Mouse (Mus musculus) erythroblast, embryonic 14.5 days (primary cell): ENCODE measurements around the gene Taf8. TPM values are rescaled to one million over a fixed set of nuclear protein-coding genes. Genes with fewer than 3 reads are reported as not detected.

ENCODE experiments used
- H3K27me3 ChIP-seq: 2 replicates; pipeline ENCODE4 v1.6.1; 2012; ENCODE audit warnings: inconsistent platforms; ENCODE audit not compliant: control insufficient read depth
- H3K36me3 ChIP-seq: 2 replicates; pipeline ENCODE4 v1.6.1; 2012; ENCODE audit warnings: mild to moderate bottlenecking, inconsistent platforms; ENCODE audit not compliant: control insufficient read depth
- H3K4me1 ChIP-seq: 2 replicates; pipeline ENCODE4 v1.6.1; 2012; ENCODE audit warnings: inconsistent platforms; ENCODE audit not compliant: control insufficient read depth
- H3K4me3 ChIP-seq: replicated peaks from 2 replicates; pipeline ENCODE3; 2012; ENCODE audit warnings: moderate library complexity, mild to moderate bottlenecking, inconsistent platforms
- H3K9me3 ChIP-seq: 2 replicates; pipeline ENCODE4 v1.6.1; 2012; ENCODE audit warnings: low read length, inconsistent platforms, mixed read lengths; ENCODE audit not compliant: control insufficient read depth
- GATA1 ChIP-seq: IDR thresholded peaks from 2 replicates; pipeline ENCODE4 v1.6.1; 2012; ENCODE audit warnings: low read length, inconsistent platforms, mixed read lengths
- TAL1 ChIP-seq: IDR thresholded peaks from 3 replicates; pipeline ENCODE4 v1.6.1; 2012; ENCODE audit warnings: low read length, inconsistent platforms, mixed read lengths
- polyA plus RNA-seq: library from polyadenylated mRNA; stranded (reverse); fragments of >175 nt; gene quantifications from 2 replicates; pipeline ENCODE4 v1.2.3, GENCODE M21; 2012

The Taf8 gene
- polyA plus RNA-seq, 1 experiment: 4.3 TPM

DNA sequence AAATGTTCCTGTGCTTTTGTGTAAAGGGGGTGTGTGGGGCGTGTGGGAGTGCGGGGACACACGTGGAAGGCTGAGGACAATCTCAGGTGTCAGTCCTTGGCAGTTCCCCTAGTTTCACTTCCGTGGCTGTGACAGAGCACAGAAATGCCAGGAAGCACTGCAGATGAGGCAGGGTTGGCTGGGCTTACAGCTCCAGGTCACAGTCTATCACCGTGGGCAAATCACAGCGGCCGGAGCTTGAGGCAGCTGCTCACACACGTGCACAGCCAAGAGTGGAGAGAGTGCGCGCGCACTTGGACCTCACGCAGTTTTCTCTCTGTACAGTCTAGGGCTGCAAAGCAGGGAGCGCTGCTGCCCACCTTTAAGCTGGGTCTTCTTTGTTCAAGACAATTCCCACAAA is 43.8 kb downstream of the Taf8 start:
- no peaks in the 10 kb centered on the region for H3K36me3 ChIP-seq
- peaks cover 14% of the 10 kb centered on the region; the same call in 1 of the 2 replicates for H3K4me1 ChIP-seq
- no peak overlapping the region for H3K4me3 ChIP-seq

GRCm38 (mm10) chr17:47454675-47455074 is 47.4 kb downstream of the Taf8 start:
- no peaks in the 10 kb centered on the region for H3K27me3 ChIP-seq
- H3K36me3 ChIP-seq: no peaks in the 10 kb centered on the region
- peaks cover 7% of the 10 kb centered on the region; the same call in 1 of the 2 replicates for H3K4me1 ChIP-seq
- no peak overlapping the region for H3K4me3 ChIP-seq
- TF ChIP-seq TAL1: no peak
- no peak for TF ChIP-seq GATA1
- H3K9me3 ChIP-seq: no peaks in the 10 kb centered on the region

More for the DNA sequence above, 43.8 kb downstream of the Taf8 start:
- H3K27me3 ChIP-seq: no peaks in the 10 kb centered on the region
- no peaks in the 10 kb centered on the region for H3K9me3 ChIP-seq
- TF ChIP-seq TAL1: no peak

- Histone ChIP-seq H3K9me3 (no peaks in the 10 kb centered on the region), H3K27me3 (no peaks in the 10 kb centered on the region), H3K4me1 (peaks cover 8% of the 10 kb centered on the region; the same call in 1 of the 2 replicates), H3K36me3 (no peaks in the 10 kb centered on the region), H3K4me3 (no peak overlapping the region)
- no peak for TF ChIP-seq TAL1
These were observed 49.2 kb downstream of the Taf8 start for GRCm38 (mm10) chr17:47452886-47453285.

DNA sequence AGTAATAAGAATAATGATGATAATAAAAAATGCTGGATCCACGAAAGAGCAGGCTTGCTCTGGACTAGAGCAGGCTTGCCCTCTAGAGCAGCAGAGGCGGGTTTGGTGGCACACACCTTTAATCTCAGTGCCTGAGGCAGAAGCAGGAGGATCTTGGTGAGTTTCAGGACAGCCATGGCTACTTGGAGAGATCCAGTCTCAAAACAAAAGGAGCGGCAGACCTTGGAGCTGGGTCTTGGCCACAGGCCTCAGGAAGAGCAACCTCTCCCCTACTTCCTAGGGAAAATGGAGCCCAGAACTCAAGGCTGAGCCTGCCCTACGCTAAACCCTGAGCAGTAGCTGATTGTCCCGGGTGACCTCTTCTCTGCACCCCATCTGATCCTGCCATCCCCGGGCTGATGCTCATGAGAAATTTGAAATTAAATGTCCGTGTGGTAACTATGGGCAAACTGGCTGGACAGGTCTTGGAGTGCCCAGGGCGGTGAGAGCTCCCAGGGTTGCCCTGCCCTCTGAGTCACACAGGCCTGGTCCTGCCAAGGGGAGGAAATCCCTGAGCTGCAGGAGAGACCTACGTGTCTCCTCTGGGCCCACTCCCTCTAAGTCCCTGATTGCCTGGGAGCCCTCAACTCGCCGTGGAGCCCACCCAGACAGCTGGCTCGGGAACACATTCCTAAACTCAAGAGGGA is 51.1 kb downstream of the Taf8 start:
- Histone ChIP-seq H3K27me3 (no peaks in the 10 kb centered on the region), H3K36me3 (no peaks in the 10 kb centered on the region), H3K9me3 (no peaks in the 10 kb centered on the region), H3K4me3 (no peak overlapping the region), H3K4me1 (peaks cover 11% of the 10 kb centered on the region)
- no peak for TF ChIP-seq TAL1
- no peak for TF ChIP-seq GATA1

DNA sequence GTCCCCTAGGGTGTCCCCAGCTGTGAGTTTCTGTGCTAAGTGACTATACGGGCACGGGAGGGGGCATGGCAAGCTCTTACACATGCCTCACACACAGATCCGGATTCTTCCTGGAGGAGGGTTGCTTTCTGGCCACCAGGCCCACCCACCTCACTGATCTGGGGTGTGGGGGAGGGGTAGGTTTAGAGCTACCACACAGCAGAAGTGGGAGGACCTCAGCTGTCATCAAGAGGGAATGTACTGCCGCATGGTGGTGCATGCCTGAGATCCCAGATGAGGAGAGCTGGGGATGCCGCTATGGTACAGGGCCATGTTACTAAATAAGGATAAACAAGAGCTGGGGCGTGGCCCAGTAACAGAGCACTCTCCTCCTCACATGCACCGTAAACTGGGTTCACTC is 51.9 kb downstream of the Taf8 start:
- no peaks in the 10 kb centered on the region for H3K36me3 ChIP-seq
- no peaks in the 10 kb centered on the region for H3K27me3 ChIP-seq
- H3K4me1 ChIP-seq: peaks cover 15% of the 10 kb centered on the region
- TF ChIP-seq TAL1 (no peak), GATA1 (no peak)
- no peak overlapping the region for H3K4me3 ChIP-seq
- H3K9me3 ChIP-seq: no peaks in the 10 kb centered on the region

DNA sequence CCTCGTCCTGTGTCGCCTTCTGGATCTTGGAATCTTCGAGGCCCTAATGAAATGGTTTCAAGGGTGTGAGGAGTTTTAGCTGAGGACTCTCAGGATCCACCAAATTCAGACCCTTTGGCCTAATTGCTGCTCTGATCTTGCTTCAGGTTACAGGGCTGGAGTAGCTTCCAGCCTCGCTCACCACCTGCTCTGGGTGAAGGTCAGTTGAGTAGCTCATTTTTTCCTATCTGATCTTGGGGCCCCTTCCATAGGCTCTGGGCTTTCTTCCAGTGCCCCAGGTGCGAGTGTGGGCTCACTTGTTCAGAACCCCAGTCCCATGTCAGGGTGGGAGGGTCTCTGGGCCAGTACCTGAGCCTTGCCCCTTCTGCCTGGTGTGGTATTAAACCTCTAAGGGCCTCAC is 52.7 kb downstream of the Taf8 start:
- Histone ChIP-seq H3K27me3 (no peaks in the 10 kb centered on the region), H3K9me3 (no peaks in the 10 kb centered on the region), H3K4me1 (peaks cover 12% of the 10 kb centered on the region), H3K4me3 (no peak overlapping the region), H3K36me3 (no peaks in the 10 kb centered on the region)
- no peak for TF ChIP-seq GATA1
- no peak for TF ChIP-seq TAL1

GRCm38 (mm10) chr17:47448523-47449372 is 53.3 kb downstream of the Taf8 start:
- Histone ChIP-seq H3K9me3 (no peaks in the 10 kb centered on the region), H3K27me3 (no peaks in the 10 kb centered on the region), H3K36me3 (no peaks in the 10 kb centered on the region), H3K4me3 (no peak overlapping the region), H3K4me1 (peaks cover 12% of the 10 kb centered on the region)
- TF ChIP-seq GATA1: no peak
- TF ChIP-seq TAL1: no peak

DNA sequence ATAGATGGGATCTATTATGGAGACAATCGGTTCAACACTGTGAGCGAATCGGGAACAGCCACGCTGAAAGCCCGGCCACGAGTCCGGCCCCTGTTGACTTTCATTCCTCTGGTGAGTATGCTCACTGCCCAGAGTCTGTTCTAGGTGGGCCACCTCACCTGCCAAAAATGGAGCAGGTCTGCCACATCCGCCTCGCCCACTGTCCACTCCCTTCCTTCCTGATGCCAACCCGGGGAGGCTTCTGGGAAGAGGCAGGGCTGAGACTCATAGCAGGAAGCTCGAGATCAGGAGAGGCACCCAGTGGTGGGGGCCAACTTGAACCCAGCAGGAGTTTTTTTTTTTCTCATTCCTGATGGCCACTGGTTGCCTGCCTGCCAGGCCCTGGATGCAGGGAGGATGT is 55.5 kb downstream of the Taf8 start:
- H3K9me3 ChIP-seq: no peaks in the 10 kb centered on the region
- H3K4me3 ChIP-seq: no peak overlapping the region
- no peaks in the 10 kb centered on the region for H3K27me3 ChIP-seq
- peaks cover 12% of the 10 kb centered on the region for H3K4me1 ChIP-seq
- no peaks in the 10 kb centered on the region for H3K36me3 ChIP-seq
- TF ChIP-seq TAL1 (no peak), GATA1 (no peak)

DNA sequence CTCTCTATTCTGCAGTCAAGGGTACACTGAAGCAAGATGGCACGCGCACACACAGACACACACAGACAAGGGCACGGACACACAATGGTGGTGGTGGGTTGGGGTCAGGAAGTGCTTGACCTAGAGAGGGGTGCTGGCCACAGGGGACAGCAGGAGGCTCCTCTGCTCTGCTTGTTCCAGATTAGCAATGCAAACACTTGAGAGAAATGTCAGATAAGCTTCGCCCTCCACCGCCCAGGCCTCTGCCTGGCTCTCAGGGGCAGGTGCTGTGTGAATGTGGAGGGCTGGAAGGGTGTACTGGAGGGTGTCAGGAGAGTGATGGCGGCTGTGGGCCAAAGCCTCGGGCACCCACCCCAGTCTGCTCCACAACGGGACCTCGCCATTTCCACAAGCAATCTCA is 56.1 kb downstream of the Taf8 start:
- no peak for TF ChIP-seq GATA1
- TF ChIP-seq TAL1: no peak

More for the DNA sequence above, 56.1 kb downstream of the Taf8 start:
- no peaks in the 10 kb centered on the region for H3K9me3 ChIP-seq
- H3K36me3 ChIP-seq: no peaks in the 10 kb centered on the region
- H3K4me3 ChIP-seq: no peak overlapping the region
- no peaks in the 10 kb centered on the region for H3K27me3 ChIP-seq
- H3K4me1 ChIP-seq: peaks cover 12% of the 10 kb centered on the region
